Mouse (Mus musculus) E14TG2a.4 (cell line): ENCODE data around the gene Srp68.
"Not testable (repeated sequence)": the region's sequence is repeated elsewhere in the genome, so short reads cannot be mapped to it uniquely, and the experiment has no call there.

Experiments
- H3K27me3 ChIP-seq: 2 replicates; pipeline ENCODE4 v1.6.1; 2014; ENCODE audit warnings: low read length, control low read depth; ENCODE audit not compliant: insufficient read depth
- H3K36me3 ChIP-seq: 2 replicates; pipeline ENCODE4 v1.6.1; 2014; ENCODE audit warnings: low read length, control low read depth; ENCODE audit not compliant: insufficient read depth
- H3K4me1 ChIP-seq: replicated peaks from 2 replicates; pipeline ENCODE4 v1.6.1; 2014; ENCODE audit warnings: low read depth, low read length, control low read depth
- H3K4me3 ChIP-seq: replicated peaks from 2 replicates; pipeline ENCODE4 v1.5.1; 2014; ENCODE audit warnings: mild to moderate bottlenecking, low read length
- H3K9me3 ChIP-seq: 2 replicates; pipeline ENCODE4 v1.6.1; 2014; ENCODE audit warnings: low read length, control low read depth
- CTCF ChIP-seq: conservative IDR thresholded peaks from 2 replicates; pipeline ENCODE4 v1.5.1; 2014; ENCODE audit warnings: low read length
- NANOG ChIP-seq: IDR thresholded peaks from 2 replicates; pipeline ENCODE4 v1.6.1; 2014; ENCODE audit warnings: borderline replicate concordance, low read length, mixed read lengths
- POU5F1 ChIP-seq: IDR thresholded peaks from 2 replicates; pipeline ENCODE4 v1.6.1; 2014; ENCODE audit warnings: low read length, borderline replicate concordance

Srp68 gene

GRCm38 (mm10) chr11:116290556-116290955, 16.5 kb upstream of the Srp68 start:
- Histone ChIP-seq H3K4me3 (no peak overlapping the region), H3K9me3 (no peaks in the 10 kb centered on the region), H3K4me1 (peaks cover 47% of the 10 kb centered on the region), H3K36me3 (peaks cover 40% of the 10 kb centered on the region), H3K27me3 (peaks cover 3% of the 10 kb centered on the region)
- no peak for TF ChIP-seq NANOG
- no peak for TF ChIP-seq POU5F1
- no peak for TF ChIP-seq CTCF

GRCm38 (mm10) chr11:116287351-116287750, 13.3 kb upstream of the Srp68 start:
- Histone ChIP-seq H3K36me3 (peaks cover 34% of the 10 kb centered on the region), H3K4me3 (no peak overlapping the region), H3K9me3 (no peaks in the 10 kb centered on the region), H3K4me1 (peaks cover 33% of the 10 kb centered on the region), H3K27me3 (peaks cover 35% of the 10 kb centered on the region)
- no peak for TF ChIP-seq CTCF
- no peak for TF ChIP-seq POU5F1
- no peak for TF ChIP-seq NANOG

- Histone ChIP-seq H3K4me3 (no peak overlapping the region), H3K4me1 (peaks cover 48% of the 10 kb centered on the region), H3K36me3 (peaks cover 27% of the 10 kb centered on the region), H3K27me3 (peaks cover 51% of the 10 kb centered on the region), H3K9me3 (no peaks in the 10 kb centered on the region)
- no peak for TF ChIP-seq POU5F1
- no peak for TF ChIP-seq CTCF
- no peak for TF ChIP-seq NANOG
These were observed 11.8 kb upstream of the Srp68 start for GRCm38 (mm10) chr11:116285770-116286191.

- peaks cover 65% of the 10 kb centered on the region for H3K27me3 ChIP-seq
- peaks cover 53% of the 10 kb centered on the region for H3K4me1 ChIP-seq
- no peaks in the 10 kb centered on the region for H3K9me3 ChIP-seq
- H3K4me3 ChIP-seq, result no peak overlapping the region
- peaks cover 11% of the 10 kb centered on the region for H3K36me3 ChIP-seq
- TF ChIP-seq CTCF (no peak), NANOG (no peak), POU5F1 (no peak)
These were observed 10.0 kb upstream of the Srp68 start for GRCm38 (mm10) chr11:116283982-116284381.

GRCm38 (mm10) chr11:116282912-116283521, 9.0 kb upstream of the Srp68 start:
- Histone ChIP-seq H3K4me1 (peaks cover 44% of the 10 kb centered on the region), H3K4me3 (peak overlapping the region; percentile 76), H3K27me3 (peaks cover 66% of the 10 kb centered on the region), H3K9me3 (no peaks in the 10 kb centered on the region), H3K36me3 (peaks cover 4% of the 10 kb centered on the region; the same call in 1 of the 2 replicates)
- TF ChIP-seq CTCF, result no peak
- TF ChIP-seq NANOG, result no peak
- TF ChIP-seq POU5F1, result no peak

GRCm38 (mm10) chr11:116282089-116282488, 8.1 kb upstream of the Srp68 start:
- TF ChIP-seq NANOG, result peak; percentile 11; the same call in 1 of the 2 replicates
- TF ChIP-seq POU5F1, result peak; percentile 50; the same call in 1 of the 2 replicates
- no peak for TF ChIP-seq CTCF
- Histone ChIP-seq H3K27me3 (peaks cover 66% of the 10 kb centered on the region), H3K4me1 (peaks cover 37% of the 10 kb centered on the region), H3K9me3 (no peaks in the 10 kb centered on the region), H3K4me3 (peak overlapping the region; percentile 76), H3K36me3 (no peaks in the 10 kb centered on the region)

- Histone ChIP-seq H3K4me3 (peak overlapping the region; percentile 76), H3K27me3 (peaks cover 66% of the 10 kb centered on the region), H3K4me1 (peaks cover 37% of the 10 kb centered on the region), H3K9me3 (no peaks in the 10 kb centered on the region), H3K36me3 (no peaks in the 10 kb centered on the region)
- no peak for TF ChIP-seq POU5F1
- TF ChIP-seq CTCF, result no peak
- TF ChIP-seq NANOG, result no peak
These were observed 7.7 kb upstream of the Srp68 start for GRCm38 (mm10) chr11:116281671-116282070.

GRCm38 (mm10) chr11:116280751-116281663, 7.0 kb upstream of the Srp68 start, which contains the start of gene Galr2:
Galr2 (plus strand) TSS chr11:116280939.
- TF ChIP-seq POU5F1, result no peak
- TF ChIP-seq NANOG, result no peak
- TF ChIP-seq CTCF, result no peak
- Histone ChIP-seq H3K4me1 (peaks cover 37% of the 10 kb centered on the region), H3K36me3 (no peaks in the 10 kb centered on the region), H3K27me3 (peaks cover 66% of the 10 kb centered on the region), H3K4me3 (peak within 1 kb of the TSS; percentile 76), H3K9me3 (no peaks in the 10 kb centered on the region)

GRCm38 (mm10) chr11:116277184-116277583, 3.2 kb upstream of the Srp68 start:
- H3K36me3 ChIP-seq, H3K4me3 ChIP-seq, H3K9me3 ChIP-seq: not testable (repeated sequence)
- H3K27me3 ChIP-seq, result peaks cover 29% of the 10 kb centered on the region
- peaks cover 42% of the 10 kb centered on the region for H3K4me1 ChIP-seq
